Mouse (Mus musculus): ENCODE data around the gene Tmem82. TPM values are rescaled to one million over a fixed set of nuclear protein-coding genes. Genes with fewer than 3 reads are reported as not detected.

The Tmem82 gene
- polyA plus RNA-seq, 1 experiment from 2014 or later, result 0.12 TPM

- Histone ChIP-seq H3K9me3 (ENCODE audit: control insufficient read depth, low read length) (no peaks in the 10 kb centered on the region), H3K4me3 (ENCODE audit: low read depth, low read length) (no peak overlapping the region), H3K4me1 (ENCODE audit: control insufficient read depth, insufficient read depth, low read length) (no peaks in the 10 kb centered on the region), H3K9ac (replicated peaks; ENCODE audit: low read depth, low read length) (no peak overlapping the region), H3K27ac (ENCODE audit: low read depth, low read length) (no peak overlapping the region), H3K4me2 (ENCODE audit: low read depth, low read length) (no peak overlapping the region), H3K36me3 (ENCODE audit: control insufficient read depth, insufficient read depth, low read length) (0 out of 2 replicates have a peak, but pooled peaks cover 3% of the 10 kb centered on the region), H3K27me3 (ENCODE audit: control insufficient read depth, insufficient read depth, low read length) (no peaks in the 10 kb centered on the region)
- WGBS, result 86% methylated on average over 3 of the region's 3 CpGs
- no peak for ATAC-seq (ENCODE audit: low read depth)
Observed at GRCm38 (mm10) chr4:141578833-141579232, 39.6 kb downstream of the Tmem82 start.

- no peak overlapping the region for H3K4me2 ChIP-seq (ENCODE audit: low read depth, low read length)
- H3K9me3 ChIP-seq (ENCODE audit: control insufficient read depth, low read length), result no peaks in the 10 kb centered on the region
- no peak for ATAC-seq (ENCODE audit: low read depth)
- no peaks in the 10 kb centered on the region for H3K4me1 ChIP-seq (ENCODE audit: control insufficient read depth, insufficient read depth, low read length)
- H3K4me3 ChIP-seq (ENCODE audit: low read depth, low read length), result no peak overlapping the region
- 96% methylated on average over 7 of the region's 7 CpGs for WGBS
- 0 out of 2 replicates have a peak, but pooled peaks cover 3% of the 10 kb centered on the region for H3K36me3 ChIP-seq (ENCODE audit: control insufficient read depth, insufficient read depth, low read length)
- H3K27me3 ChIP-seq (ENCODE audit: control insufficient read depth, insufficient read depth, low read length), result no peaks in the 10 kb centered on the region
- no peak overlapping the region for H3K27ac ChIP-seq (ENCODE audit: low read depth, low read length)
- H3K9ac ChIP-seq (replicated peaks; ENCODE audit: low read depth, low read length), result no peak overlapping the region
Observed at GRCm38 (mm10) chr4:141576877-141577276, 41.6 kb downstream of the Tmem82 start.

- Histone ChIP-seq H3K27ac (ENCODE audit: low read depth, low read length) (no peak overlapping the region), H3K4me2 (ENCODE audit: low read depth, low read length) (no peak overlapping the region), H3K4me3 (ENCODE audit: low read depth, low read length) (no peak overlapping the region), H3K4me1 (ENCODE audit: control insufficient read depth, insufficient read depth, low read length) (no peaks in the 10 kb centered on the region), H3K9me3 (ENCODE audit: control insufficient read depth, low read length) (no peaks in the 10 kb centered on the region), H3K36me3 (ENCODE audit: control insufficient read depth, insufficient read depth, low read length) (0 out of 2 replicates have a peak, but pooled peaks cover 3% of the 10 kb centered on the region), H3K27me3 (ENCODE audit: control insufficient read depth, insufficient read depth, low read length) (no peaks in the 10 kb centered on the region), H3K9ac (replicated peaks; ENCODE audit: low read depth, low read length) (no peak overlapping the region)
- no peak for ATAC-seq (ENCODE audit: low read depth)
- WGBS, result 87% methylated on average over 11 of the region's 11 CpGs
Observed at GRCm38 (mm10) chr4:141576404-141576803, 42.0 kb downstream of the Tmem82 start.

- Histone ChIP-seq H3K36me3 (ENCODE audit: control insufficient read depth, insufficient read depth, low read length) (0 out of 2 replicates have a peak, but pooled peaks cover 3% of the 10 kb centered on the region), H3K27ac (ENCODE audit: low read depth, low read length) (no peak overlapping the region), H3K4me2 (ENCODE audit: low read depth, low read length) (no peak overlapping the region), H3K4me3 (ENCODE audit: low read depth, low read length) (no peak overlapping the region), H3K9me3 (ENCODE audit: control insufficient read depth, low read length) (no peaks in the 10 kb centered on the region), H3K4me1 (ENCODE audit: control insufficient read depth, insufficient read depth, low read length) (no peaks in the 10 kb centered on the region), H3K27me3 (ENCODE audit: control insufficient read depth, insufficient read depth, low read length) (no peaks in the 10 kb centered on the region), H3K9ac (replicated peaks; ENCODE audit: low read depth, low read length) (no peak overlapping the region)
- 0 out of 2 replicates have a peak, but pooled peaks have one; percentile 60 for ATAC-seq (ENCODE audit: low read depth)
- 42% methylated on average over 27 of the region's 27 CpGs for WGBS
Observed at GRCm38 (mm10) chr4:141574789-141575702, 43.4 kb downstream of the Tmem82 start.

GRCm38 (mm10) chr4:141573359-141573966 is 45.0 kb downstream of the Tmem82 start:
- Histone ChIP-seq H3K36me3 (ENCODE audit: control insufficient read depth, insufficient read depth, low read length) (no peaks in the 10 kb centered on the region), H3K4me2 (ENCODE audit: low read depth, low read length) (no peak overlapping the region), H3K4me3 (ENCODE audit: low read depth, low read length) (no peak overlapping the region), H3K27me3 (ENCODE audit: control insufficient read depth, insufficient read depth, low read length) (no peaks in the 10 kb centered on the region), H3K4me1 (ENCODE audit: control insufficient read depth, insufficient read depth, low read length) (no peaks in the 10 kb centered on the region), H3K9me3 (ENCODE audit: control insufficient read depth, low read length) (no peaks in the 10 kb centered on the region), H3K27ac (ENCODE audit: low read depth, low read length) (no peak overlapping the region), H3K9ac (replicated peaks; ENCODE audit: low read depth, low read length) (no peak overlapping the region)
- ATAC-seq (ENCODE audit: low read depth), result no peak
- WGBS, result 81% methylated on average over 6 of the region's 6 CpGs

GRCm38 (mm10) chr4:141572668-141573358 is 45.6 kb downstream of the Tmem82 start:
- no peak overlapping the region for H3K4me2 ChIP-seq (ENCODE audit: low read depth, low read length)
- no peak overlapping the region for H3K9ac ChIP-seq (replicated peaks; ENCODE audit: low read depth, low read length)
- no peaks in the 10 kb centered on the region for H3K9me3 ChIP-seq (ENCODE audit: control insufficient read depth, low read length)
- H3K36me3 ChIP-seq (ENCODE audit: control insufficient read depth, insufficient read depth, low read length), result no peaks in the 10 kb centered on the region
- 85% methylated on average over 7 of the region's 7 CpGs for WGBS
- no peaks in the 10 kb centered on the region for H3K4me1 ChIP-seq (ENCODE audit: control insufficient read depth, insufficient read depth, low read length)
- H3K27ac ChIP-seq (ENCODE audit: low read depth, low read length), result no peak overlapping the region
- no peaks in the 10 kb centered on the region for H3K27me3 ChIP-seq (ENCODE audit: control insufficient read depth, insufficient read depth, low read length)
- no peak for ATAC-seq (ENCODE audit: low read depth)
- no peak overlapping the region for H3K4me3 ChIP-seq (ENCODE audit: low read depth, low read length)

GRCm38 (mm10) chr4:141571934-141572333 is 46.5 kb downstream of the Tmem82 start:
- Histone ChIP-seq H3K4me2 (ENCODE audit: low read depth, low read length) (no peak overlapping the region), H3K27me3 (ENCODE audit: control insufficient read depth, insufficient read depth, low read length) (no peaks in the 10 kb centered on the region), H3K4me3 (ENCODE audit: low read depth, low read length) (no peak overlapping the region), H3K36me3 (ENCODE audit: control insufficient read depth, insufficient read depth, low read length) (no peaks in the 10 kb centered on the region), H3K27ac (ENCODE audit: low read depth, low read length) (no peak overlapping the region), H3K4me1 (ENCODE audit: control insufficient read depth, insufficient read depth, low read length) (no peaks in the 10 kb centered on the region), H3K9ac (replicated peaks; ENCODE audit: low read depth, low read length) (no peak overlapping the region), H3K9me3 (ENCODE audit: control insufficient read depth, low read length) (no peaks in the 10 kb centered on the region)
- WGBS, result 74% methylated on average over 10 of the region's 10 CpGs
- no peak for ATAC-seq (ENCODE audit: low read depth)

- no peak overlapping the region for H3K27ac ChIP-seq (ENCODE audit: low read depth, low read length)
- no peak overlapping the region for H3K4me2 ChIP-seq (ENCODE audit: low read depth, low read length)
- H3K27me3 ChIP-seq (ENCODE audit: control insufficient read depth, insufficient read depth, low read length), result no peaks in the 10 kb centered on the region
- no peak overlapping the region for H3K9ac ChIP-seq (replicated peaks; ENCODE audit: low read depth, low read length)
- 81% methylated on average over 6 of the region's 6 CpGs for WGBS
- no peaks in the 10 kb centered on the region for H3K4me1 ChIP-seq (ENCODE audit: control insufficient read depth, insufficient read depth, low read length)
- H3K36me3 ChIP-seq (ENCODE audit: control insufficient read depth, insufficient read depth, low read length), result no peaks in the 10 kb centered on the region
- no peak for ATAC-seq (ENCODE audit: low read depth)
- H3K9me3 ChIP-seq (ENCODE audit: control insufficient read depth, low read length), result no peaks in the 10 kb centered on the region
- H3K4me3 ChIP-seq (ENCODE audit: low read depth, low read length), result no peak overlapping the region
Observed at GRCm38 (mm10) chr4:141571337-141571739, 47.1 kb downstream of the Tmem82 start.

Measured in neural tube, embryonic 14.5 days (tissue).